Mouse (Mus musculus) brain, embryonic 14.5 days (tissue): ENCODE data around the gene Acta1.

Experiments used
- CTCF ChIP-seq: fragments of 200-500 bp; IDR thresholded peaks from 2 replicates; pipeline ENCODE4 v1.5.1; 2012; ENCODE audit warnings: inconsistent platforms, mild to moderate bottlenecking, moderate library complexity, borderline replicate concordance; ENCODE audit not compliant: insufficient read depth, insufficient read length; ENCODE audit errors: extremely low read depth
- POLR2A ChIP-seq: fragments of 200-500 bp; IDR thresholded peaks from 2 replicates; pipeline ENCODE4 v1.6.1; 2012; ENCODE audit warnings: mild to moderate bottlenecking, inconsistent platforms, borderline replicate concordance; ENCODE audit not compliant: poor library complexity, insufficient read depth, insufficient read length, severe bottlenecking; ENCODE audit errors: extremely low read depth

GRCm38 (mm10) chr8:123883094-123883493 is 11.5 kb downstream of the Acta1 start:
- no peak for TF ChIP-seq CTCF
- TF ChIP-seq POLR2A = no peak
